Mouse (Mus musculus): ENCODE measurements around the gene Cadps2. TPM values are rescaled to one million over a fixed set of nuclear protein-coding genes. Genes with fewer than 3 reads are reported as not detected.

Gene Cadps2
- polyA plus RNA-seq, 1 experiment from 2014 or later: 4.7 TPM

DNA sequence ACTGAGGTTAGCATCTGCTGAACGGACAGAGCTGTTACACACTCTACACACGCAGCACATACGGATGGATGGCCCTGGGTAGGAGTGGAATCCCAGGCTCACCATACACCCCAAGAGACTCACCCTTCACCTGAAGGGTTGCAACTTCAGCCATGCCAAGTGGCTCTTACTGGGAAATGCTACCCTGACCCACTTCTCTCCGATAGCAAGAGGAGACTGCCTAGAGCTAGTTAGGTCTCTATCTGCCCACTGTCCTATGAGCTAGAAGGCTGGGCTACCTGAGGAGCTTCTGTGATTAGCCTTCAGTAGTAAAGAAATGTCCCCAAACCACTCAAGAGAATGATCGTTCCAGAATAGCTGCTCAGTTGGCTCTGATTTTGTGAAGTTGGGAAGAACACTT is 2.1 kb downstream of the Cadps2 start:
- Histone ChIP-seq H3K36me3 (no peaks in the 10 kb centered on the region), H3K4me2 (0 out of 2 replicates have a peak overlapping the region, but pooled peaks have one; percentile 1), H3K4me1 (replicated peaks) (peaks cover 16% of the 10 kb centered on the region), H3K9ac (no peak overlapping the region), H3K4me3 (no peak overlapping the region), H3K9me3 (no peaks in the 10 kb centered on the region), H3K27ac (no peak overlapping the region), H3K27me3 (peaks cover 52% of the 10 kb centered on the region)
- WGBS: 87% methylated on average over 5 of the region's 5 CpGs
- ATAC-seq (ENCODE audit: low FRiP score): no peak

DNA sequence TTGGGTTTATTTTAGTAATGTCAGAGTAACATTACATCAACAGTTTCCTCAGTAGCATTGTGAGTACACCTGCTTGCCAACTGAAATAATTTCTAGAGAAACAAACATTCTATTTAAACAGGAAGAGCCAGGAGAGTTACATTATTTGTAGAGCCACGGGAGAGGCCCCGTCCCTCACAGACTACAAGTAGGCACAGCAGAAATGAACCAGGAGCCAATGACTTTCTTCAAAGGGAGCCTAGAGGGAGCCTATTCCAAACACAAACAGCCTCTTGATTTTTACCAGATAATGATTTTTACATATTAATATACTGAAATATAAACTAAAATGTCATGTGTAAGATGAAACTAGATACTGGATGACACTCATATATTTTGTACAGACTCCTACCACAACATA is 2.5 kb downstream of the Cadps2 start:
- H3K27me3 ChIP-seq: peaks cover 50% of the 10 kb centered on the region
- H3K9ac ChIP-seq: no peak overlapping the region
- no peak for ATAC-seq (ENCODE audit: low FRiP score)
- H3K27ac ChIP-seq: no peak overlapping the region
- no peak overlapping the region for H3K4me2 ChIP-seq
- WGBS: 57% methylated on average over 2 of the region's 2 CpGs
- H3K9me3 ChIP-seq: no peaks in the 10 kb centered on the region
- no peaks in the 10 kb centered on the region for H3K36me3 ChIP-seq
- no peak overlapping the region for H3K4me3 ChIP-seq
- peaks cover 16% of the 10 kb centered on the region for H3K4me1 ChIP-seq (replicated peaks)

DNA sequence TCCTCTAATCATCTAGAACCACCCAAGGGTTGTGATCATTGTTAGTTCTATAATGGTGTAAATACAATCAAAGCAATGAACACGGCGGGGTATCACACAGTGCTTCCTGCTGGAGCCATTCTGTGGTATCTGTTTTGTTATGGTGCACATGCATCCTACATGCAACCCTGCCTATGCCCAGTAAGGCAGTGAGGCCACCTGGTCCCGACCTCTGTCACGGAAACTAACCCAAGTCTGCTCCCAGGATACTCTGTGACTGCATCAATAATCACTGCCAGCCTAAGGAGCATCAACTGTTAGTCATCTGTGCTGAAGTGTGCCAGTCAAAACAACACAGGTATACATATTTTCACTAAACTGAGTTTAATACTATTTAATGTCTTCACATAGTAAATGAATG is 3.7 kb downstream of the Cadps2 start:
- Histone ChIP-seq H3K27me3 (peaks cover 43% of the 10 kb centered on the region), H3K4me1 (replicated peaks) (peaks cover 16% of the 10 kb centered on the region), H3K9me3 (no peaks in the 10 kb centered on the region), H3K4me2 (no peak overlapping the region), H3K36me3 (no peaks in the 10 kb centered on the region), H3K4me3 (no peak overlapping the region), H3K9ac (no peak overlapping the region), H3K27ac (no peak overlapping the region)
- WGBS: 86% methylated on average over 4 of the region's 4 CpGs
- ATAC-seq (ENCODE audit: low FRiP score): no peak

DNA sequence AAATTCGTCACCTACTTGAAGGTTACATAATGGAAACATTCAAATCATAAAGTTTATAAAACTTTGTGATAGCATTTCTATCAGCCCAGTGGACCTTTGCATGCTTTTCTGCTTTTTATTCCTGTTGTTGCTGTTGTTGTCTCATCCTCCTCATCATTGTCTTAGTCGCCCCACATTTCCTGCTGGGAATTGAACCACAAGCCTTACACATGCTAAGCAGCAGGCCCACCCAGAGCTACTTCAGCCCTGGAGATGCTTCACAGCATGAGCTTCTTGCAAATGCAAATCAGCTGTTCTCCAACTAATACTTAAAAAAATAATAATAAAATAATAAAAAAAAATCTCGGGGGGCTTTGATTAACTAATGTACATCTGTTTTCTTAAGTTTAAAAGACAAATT is 8.5 kb downstream of the Cadps2 start:
- no peak for ATAC-seq (ENCODE audit: low FRiP score)
- WGBS: 45% methylated on average over 3 of the region's 3 CpGs
- no peaks in the 10 kb centered on the region for H3K9me3 ChIP-seq

DNA sequence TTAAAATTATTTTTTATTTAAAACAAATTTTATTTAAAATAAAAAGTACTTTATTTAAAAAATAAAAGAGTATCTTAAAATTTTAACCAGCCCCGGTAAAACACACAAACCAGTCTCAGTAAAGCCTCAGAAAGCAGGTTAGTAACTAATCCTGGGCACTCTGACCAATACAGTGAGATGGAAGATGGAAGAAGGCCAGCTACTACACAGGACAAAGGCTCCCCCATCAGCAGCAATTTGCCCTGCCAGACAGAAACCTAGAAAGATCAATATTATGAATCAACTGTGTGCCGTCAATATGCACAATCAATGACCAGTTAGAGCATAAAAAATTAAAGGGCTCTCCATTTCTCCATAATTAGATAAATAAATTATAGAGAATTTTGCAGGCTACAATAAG is 9.9 kb downstream of the Cadps2 start:
- H3K9ac ChIP-seq: no peak overlapping the region
- no peaks in the 10 kb centered on the region for H3K9me3 ChIP-seq
- H3K4me2 ChIP-seq: no peak overlapping the region
- no peaks in the 10 kb centered on the region for H3K4me1 ChIP-seq (replicated peaks)
- H3K27me3 ChIP-seq: no peaks in the 10 kb centered on the region
- no peak overlapping the region for H3K27ac ChIP-seq
- WGBS: 79% methylated on average over 2 of the region's 2 CpGs
- H3K36me3 ChIP-seq: no peaks in the 10 kb centered on the region
- no peak overlapping the region for H3K4me3 ChIP-seq
- ATAC-seq (ENCODE audit: low FRiP score): no peak

More for the DNA sequence above, 8.5 kb downstream of the Cadps2 start:
- no peaks in the 10 kb centered on the region for H3K27me3 ChIP-seq
- no peak overlapping the region for H3K9ac ChIP-seq
- no peak overlapping the region for H3K4me2 ChIP-seq
- no peak overlapping the region for H3K27ac ChIP-seq
- H3K4me1 ChIP-seq (replicated peaks): no peaks in the 10 kb centered on the region
- no peak overlapping the region for H3K4me3 ChIP-seq
- no peaks in the 10 kb centered on the region for H3K36me3 ChIP-seq

DNA sequence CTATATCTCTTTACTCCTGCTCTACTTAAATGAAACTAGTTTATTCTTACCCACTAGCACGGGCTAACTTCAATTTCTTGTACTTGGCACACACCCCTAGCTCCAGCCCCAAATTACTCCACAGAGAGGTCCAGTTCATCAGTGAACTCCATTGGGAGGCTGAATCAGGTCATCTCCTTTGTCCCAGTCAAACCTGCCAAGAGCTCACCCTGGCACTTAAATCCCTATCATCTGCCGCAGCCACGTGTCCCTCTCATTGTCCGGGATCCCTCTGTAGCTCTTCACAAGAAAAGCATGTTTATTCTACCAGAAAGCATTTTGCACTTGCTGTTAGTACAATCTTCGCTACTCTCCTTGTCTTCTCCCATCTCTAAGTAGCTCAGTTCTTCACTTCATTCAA is 17.4 kb downstream of the Cadps2 start:
- no peaks in the 10 kb centered on the region for H3K36me3 ChIP-seq
- WGBS: 88% methylated on average over 5 of the region's 5 CpGs
- H3K4me2 ChIP-seq: no peak overlapping the region
- no peak overlapping the region for H3K27ac ChIP-seq
- H3K9me3 ChIP-seq: no peaks in the 10 kb centered on the region
- ATAC-seq (ENCODE audit: low FRiP score): no peak
- H3K4me3 ChIP-seq: no peak overlapping the region
- H3K9ac ChIP-seq: no peak overlapping the region
- no peaks in the 10 kb centered on the region for H3K27me3 ChIP-seq
- H3K4me1 ChIP-seq (replicated peaks): no peaks in the 10 kb centered on the region

DNA sequence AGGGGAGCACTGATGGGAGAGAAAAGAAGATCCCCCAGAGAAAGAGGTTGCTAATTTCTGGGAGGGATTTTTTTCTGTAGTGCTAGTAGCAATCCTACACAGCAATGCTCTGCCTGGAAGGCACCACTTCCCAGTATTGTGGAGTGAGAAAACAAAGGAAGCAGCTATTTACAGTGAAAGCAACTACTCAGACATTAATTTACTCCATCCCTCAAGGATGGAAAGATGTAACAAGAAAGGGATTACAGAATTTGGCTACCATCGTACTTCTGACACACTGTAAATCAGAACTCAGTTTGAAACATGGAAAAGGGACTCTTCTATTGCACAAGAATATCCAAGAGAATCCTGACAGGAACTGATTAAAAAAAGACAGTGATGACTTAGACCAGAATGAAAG is 29.1 kb downstream of the Cadps2 start:
- no peak overlapping the region for H3K4me3 ChIP-seq
- H3K36me3 ChIP-seq: no peaks in the 10 kb centered on the region
- H3K4me2 ChIP-seq: no peak overlapping the region
- no peaks in the 10 kb centered on the region for H3K9me3 ChIP-seq
- no peak overlapping the region for H3K27ac ChIP-seq
- no peak overlapping the region for H3K9ac ChIP-seq
- ATAC-seq (ENCODE audit: low FRiP score): no peak
- no peaks in the 10 kb centered on the region for H3K4me1 ChIP-seq (replicated peaks)
- no peaks in the 10 kb centered on the region for H3K27me3 ChIP-seq
- WGBS: 92% methylated on average over 1 of the region's 1 CpGs

DNA sequence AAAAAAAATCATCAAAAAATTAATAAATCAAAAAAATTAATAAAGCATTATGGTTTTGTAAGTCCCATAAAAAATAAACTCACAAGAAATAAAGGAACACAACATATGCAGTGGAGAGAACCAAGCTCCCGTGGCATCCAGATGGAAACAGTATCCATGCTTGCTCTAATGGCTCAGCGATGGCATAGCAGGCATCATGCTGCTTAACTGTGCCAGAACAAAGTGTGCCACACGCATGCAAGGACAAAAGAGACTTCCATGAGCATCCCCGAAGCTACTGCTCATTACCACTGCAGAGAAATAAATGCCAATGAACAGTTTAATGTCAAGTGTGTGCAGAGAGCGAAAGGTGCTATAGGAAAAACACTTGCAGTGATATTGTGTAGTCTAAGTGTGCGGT is 29.9 kb downstream of the Cadps2 start:
- no peaks in the 10 kb centered on the region for H3K9me3 ChIP-seq
- no peak for ATAC-seq (ENCODE audit: low FRiP score)
- no peak overlapping the region for H3K9ac ChIP-seq
- H3K27me3 ChIP-seq: no peaks in the 10 kb centered on the region
- 85% methylated on average over 6 of the region's 6 CpGs for WGBS
- no peaks in the 10 kb centered on the region for H3K4me1 ChIP-seq (replicated peaks)
- no peak overlapping the region for H3K4me2 ChIP-seq
- no peak overlapping the region for H3K4me3 ChIP-seq
- no peak overlapping the region for H3K27ac ChIP-seq
- no peaks in the 10 kb centered on the region for H3K36me3 ChIP-seq

DNA sequence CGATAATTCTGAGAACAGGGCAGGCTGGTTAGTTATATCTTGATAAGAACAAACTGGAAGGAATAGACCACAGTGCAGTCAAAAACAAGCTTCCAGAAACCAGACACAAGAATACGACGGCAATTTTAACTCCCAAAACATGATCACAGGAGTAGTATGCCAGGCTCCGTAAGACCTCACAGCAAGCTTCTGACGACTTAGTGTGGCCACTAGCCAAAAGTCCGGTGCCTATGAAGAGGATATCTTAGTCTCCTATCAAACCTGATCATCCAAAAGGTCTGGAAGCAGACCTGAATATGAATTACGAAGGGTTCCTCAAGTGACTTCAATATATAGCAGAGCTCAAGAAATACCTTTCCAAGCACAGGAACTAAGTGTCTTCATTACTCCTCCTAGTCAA is 33.9 kb downstream of the Cadps2 start:
- Histone ChIP-seq H3K27me3 (no peaks in the 10 kb centered on the region), H3K36me3 (no peaks in the 10 kb centered on the region), H3K27ac (no peak overlapping the region), H3K9me3 (no peaks in the 10 kb centered on the region), H3K4me1 (replicated peaks) (no peaks in the 10 kb centered on the region), H3K4me2 (no peak overlapping the region), H3K9ac (no peak overlapping the region), H3K4me3 (no peak overlapping the region)
- 95% methylated on average over 7 of the region's 7 CpGs for WGBS
- no peak for ATAC-seq (ENCODE audit: low FRiP score)

DNA sequence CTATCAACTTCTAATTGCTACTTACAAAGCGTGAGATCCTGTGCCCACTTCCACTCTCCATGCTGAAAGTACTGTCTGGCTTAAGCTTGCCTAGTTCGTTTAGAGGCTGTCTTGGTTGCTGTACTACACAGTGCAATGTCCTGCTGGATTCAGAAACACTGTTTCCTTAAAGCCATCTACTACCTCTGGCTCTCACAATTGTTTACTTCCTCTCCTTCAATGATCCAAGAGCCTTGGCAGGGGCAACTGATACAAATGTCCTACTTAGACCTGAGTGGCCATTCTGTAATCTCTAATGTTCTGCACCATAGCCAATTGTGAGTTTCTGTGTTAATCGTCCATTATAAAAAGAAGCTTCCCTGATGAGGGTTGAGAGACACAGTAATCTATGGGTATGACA is 47.4 kb downstream of the Cadps2 start:
- no peak overlapping the region for H3K27ac ChIP-seq
- H3K4me2 ChIP-seq: no peak overlapping the region
- H3K9ac ChIP-seq: no peak overlapping the region
- no peak overlapping the region for H3K4me3 ChIP-seq
- no peak for ATAC-seq (ENCODE audit: low FRiP score)
- H3K4me1 ChIP-seq (replicated peaks): no peaks in the 10 kb centered on the region
- H3K36me3 ChIP-seq: no peaks in the 10 kb centered on the region
- WGBS: 88% methylated on average over 3 of the region's 3 CpGs
- no peaks in the 10 kb centered on the region for H3K27me3 ChIP-seq
- no peaks in the 10 kb centered on the region for H3K9me3 ChIP-seq

DNA sequence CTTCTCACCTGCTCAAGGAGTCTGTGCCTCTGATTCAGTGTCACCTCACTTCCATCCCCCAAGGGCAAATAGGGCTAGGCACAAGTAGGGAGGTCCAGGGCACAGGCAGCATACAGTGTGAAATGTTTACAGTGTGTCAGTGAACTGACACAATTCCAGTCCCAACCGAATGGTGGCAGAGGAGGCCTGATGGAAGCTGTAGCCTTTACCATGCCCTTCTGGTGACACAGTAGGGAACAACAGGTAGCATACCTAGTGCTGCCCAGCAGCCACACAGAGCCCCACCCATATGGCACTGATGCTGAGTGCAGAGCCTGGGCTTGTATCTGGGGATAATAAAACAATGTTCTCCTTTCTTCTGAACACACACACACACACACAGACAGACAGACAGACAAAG is 61.6 kb downstream of the Cadps2 start:
- 57% methylated on average over 1 of the region's 1 CpGs for WGBS
- H3K36me3 ChIP-seq: no peaks in the 10 kb centered on the region
- no peaks in the 10 kb centered on the region for H3K9me3 ChIP-seq
- ATAC-seq (ENCODE audit: low FRiP score): 0 out of 2 replicates have a peak, but pooled peaks have one; percentile 24
- no peak overlapping the region for H3K4me2 ChIP-seq
- H3K27ac ChIP-seq: no peak overlapping the region
- H3K4me3 ChIP-seq: no peak overlapping the region
- H3K4me1 ChIP-seq (replicated peaks): no peaks in the 10 kb centered on the region
- H3K27me3 ChIP-seq: no peaks in the 10 kb centered on the region
- H3K9ac ChIP-seq: no peak overlapping the region

DNA sequence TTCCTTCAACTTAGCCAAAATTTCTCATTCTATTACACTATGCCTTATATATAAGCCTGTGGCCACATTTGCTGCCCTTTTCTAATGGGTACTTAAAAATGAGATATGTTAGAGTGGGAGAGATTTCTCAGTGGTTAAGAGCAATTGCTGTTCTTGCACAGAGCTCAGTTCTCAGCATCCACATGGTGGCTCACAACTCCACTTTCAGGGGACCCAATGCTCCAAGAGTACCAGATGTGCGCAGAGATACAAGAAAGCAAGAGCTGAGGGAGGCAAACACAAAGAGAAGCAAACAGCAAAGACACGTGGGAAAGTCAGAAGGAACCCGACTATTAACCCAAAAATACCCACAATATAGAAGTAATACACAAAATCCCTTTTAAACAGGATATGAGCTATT is 77.0 kb downstream of the Cadps2 start:
- no peak overlapping the region for H3K9ac ChIP-seq
- H3K4me1 ChIP-seq (replicated peaks): no peaks in the 10 kb centered on the region
- WGBS: 69% methylated on average over 3 of the region's 3 CpGs
- no peak overlapping the region for H3K4me2 ChIP-seq
- no peaks in the 10 kb centered on the region for H3K9me3 ChIP-seq
- no peak for ATAC-seq (ENCODE audit: low FRiP score)
- H3K4me3 ChIP-seq: no peak overlapping the region
- H3K27ac ChIP-seq: no peak overlapping the region
- no peaks in the 10 kb centered on the region for H3K36me3 ChIP-seq
- no peaks in the 10 kb centered on the region for H3K27me3 ChIP-seq

DNA sequence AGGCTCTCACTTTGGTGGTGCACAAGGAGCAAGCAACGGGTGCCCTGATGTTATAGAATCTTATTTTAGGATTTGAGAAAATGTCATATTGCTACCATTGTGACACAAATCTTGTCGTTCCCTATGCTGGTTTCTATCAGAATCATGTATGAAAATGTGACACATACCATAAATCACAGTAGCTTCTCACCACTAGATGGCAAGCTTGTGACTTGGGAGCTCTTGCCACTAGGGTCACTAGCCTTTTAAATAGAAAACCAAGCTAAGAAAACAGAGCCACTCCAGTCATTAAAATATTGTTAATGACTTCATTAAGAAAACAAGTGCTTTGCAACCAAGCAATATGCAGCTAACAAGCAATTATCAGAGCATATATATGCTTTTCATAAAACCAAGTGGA is 81.0 kb downstream of the Cadps2 start:
- Histone ChIP-seq H3K4me1 (replicated peaks) (no peaks in the 10 kb centered on the region), H3K27ac (no peak overlapping the region), H3K4me2 (no peak overlapping the region), H3K4me3 (no peak overlapping the region), H3K27me3 (no peaks in the 10 kb centered on the region), H3K9ac (no peak overlapping the region), H3K9me3 (no peaks in the 10 kb centered on the region), H3K36me3 (no peaks in the 10 kb centered on the region)
- WGBS: 78% methylated on average over 2 of the region's 2 CpGs
- ATAC-seq (ENCODE audit: low FRiP score): no peak

DNA sequence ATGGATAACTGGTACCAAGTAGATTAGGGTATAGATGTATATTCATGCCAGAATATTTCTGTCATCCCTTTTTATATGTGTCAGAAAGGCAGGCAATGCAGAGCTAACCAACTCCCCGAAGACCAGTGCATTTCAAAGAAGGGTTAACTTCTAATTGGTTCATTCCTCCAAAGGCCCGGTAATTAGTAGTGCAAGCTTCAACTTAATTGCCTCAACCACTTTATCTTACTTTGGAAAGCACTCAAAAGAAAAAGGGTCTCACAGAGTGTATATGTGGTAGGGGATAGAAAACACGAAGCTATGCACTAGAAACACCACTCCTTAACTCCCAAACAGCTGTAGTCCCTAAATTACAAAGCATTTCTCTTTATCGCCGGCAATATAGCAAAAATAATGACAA is 90.4 kb downstream of the Cadps2 start:
- Histone ChIP-seq H3K4me3 (no peak overlapping the region), H3K27ac (no peak overlapping the region), H3K36me3 (no peaks in the 10 kb centered on the region), H3K4me2 (no peak overlapping the region), H3K9ac (no peak overlapping the region), H3K27me3 (no peaks in the 10 kb centered on the region), H3K4me1 (replicated peaks) (no peaks in the 10 kb centered on the region), H3K9me3 (no peaks in the 10 kb centered on the region)
- WGBS: 83% methylated on average over 5 of the region's 5 CpGs
- no peak for ATAC-seq (ENCODE audit: low FRiP score)
